Mouse (Mus musculus): ENCODE measurements around the gene Foxg1.

Foxg1 gene

DNA sequence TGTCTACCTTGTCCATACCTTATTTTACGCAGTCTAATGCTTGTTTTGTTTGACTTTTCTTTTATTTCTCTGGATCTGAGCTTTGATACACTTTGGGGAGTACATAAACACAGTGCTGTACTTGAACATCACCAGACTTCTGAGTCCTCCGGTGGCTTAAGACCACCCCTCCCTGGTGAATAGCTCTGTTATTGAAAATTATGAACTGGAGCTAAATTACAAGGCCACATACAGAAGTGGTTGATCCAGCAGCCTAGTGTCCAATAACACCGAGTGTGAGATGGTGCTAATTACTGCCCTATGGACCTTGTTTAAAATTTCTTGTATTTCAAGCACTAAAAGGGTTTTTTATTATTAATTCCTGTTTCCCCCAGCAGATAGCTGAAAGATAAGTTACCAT is 35.5 kb downstream of the Foxg1 start:
- DNase-seq = no peak

Measured in cerebellum, postnatal 25 days (tissue).